Mouse (Mus musculus): Measurements from ENCODE around the gene 1700011L22Rik. TPM values are rescaled to one million over a fixed set of nuclear protein-coding genes. Genes with fewer than 3 reads are reported as not detected.

Gene 1700011L22Rik
- polyA plus RNA-seq, 1 experiment: not detected

GRCm38 (mm10) chr8:79165276-79165675, 83.1 kb downstream of the 1700011L22Rik start:
- H3K4me1 ChIP-seq (ENCODE audit: control insufficient read depth, insufficient read depth, insufficient read length, low read length): peaks cover 16% of the 10 kb centered on the region
- no peak overlapping the region for H3K4me3 ChIP-seq (ENCODE audit: insufficient read depth, low read depth, low read length)
- H3K27ac ChIP-seq (replicated peaks; ENCODE audit: low read depth, low read length): no peak overlapping the region

- Histone ChIP-seq H3K27ac (replicated peaks; ENCODE audit: low read depth, low read length) (no peak overlapping the region), H3K4me1 (ENCODE audit: control insufficient read depth, insufficient read depth, insufficient read length, low read length) (peaks cover 20% of the 10 kb centered on the region), H3K4me3 (ENCODE audit: insufficient read depth, low read depth, low read length) (no peak overlapping the region)
Measured at GRCm38 (mm10) chr8:79164336-79164735, 84.0 kb downstream of the 1700011L22Rik start.

DNA sequence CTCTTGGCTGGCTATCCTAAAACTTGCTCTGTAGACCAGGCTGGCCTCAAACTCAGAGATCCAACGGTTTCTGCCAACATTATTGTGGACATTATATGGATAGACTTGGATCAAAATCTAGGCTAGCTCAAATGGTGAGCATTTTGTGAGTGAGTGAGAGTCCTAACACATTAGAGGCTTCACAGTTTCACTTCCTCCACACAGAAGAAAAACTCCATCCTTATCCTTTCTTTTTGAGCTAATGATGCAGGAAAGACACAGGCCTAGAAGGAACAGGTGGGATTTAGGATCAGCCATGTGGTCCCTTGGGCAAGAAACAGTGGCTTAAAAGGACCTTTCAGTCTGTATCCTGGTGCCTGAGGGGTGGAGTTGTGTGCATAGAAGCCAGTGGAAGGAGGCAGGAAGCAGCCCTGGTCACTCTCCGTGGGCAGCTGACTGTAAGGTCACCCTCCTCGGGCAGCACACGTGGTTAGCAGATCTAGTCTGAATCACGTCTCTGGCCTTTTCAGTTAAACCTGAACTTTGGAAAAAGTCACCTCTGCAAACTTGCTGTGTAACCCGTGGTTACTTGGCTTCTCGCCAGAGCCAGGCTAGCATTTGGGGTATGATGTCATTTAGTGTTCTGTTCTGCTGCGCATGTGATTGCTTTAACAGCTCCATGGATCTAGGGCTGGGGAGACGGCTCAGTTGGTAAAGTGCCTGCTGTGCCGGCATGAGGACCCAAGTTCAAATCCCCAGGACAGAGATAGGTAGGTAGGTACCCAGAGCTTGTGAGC, 85.6 kb downstream of the 1700011L22Rik start:
- no peak overlapping the region for H3K4me3 ChIP-seq (ENCODE audit: insufficient read depth, low read depth, low read length)
- H3K4me1 ChIP-seq (ENCODE audit: control insufficient read depth, insufficient read depth, insufficient read length, low read length): peaks cover 20% of the 10 kb centered on the region
- H3K27ac ChIP-seq (replicated peaks; ENCODE audit: low read depth, low read length): peak overlapping the region; percentile 75

DNA sequence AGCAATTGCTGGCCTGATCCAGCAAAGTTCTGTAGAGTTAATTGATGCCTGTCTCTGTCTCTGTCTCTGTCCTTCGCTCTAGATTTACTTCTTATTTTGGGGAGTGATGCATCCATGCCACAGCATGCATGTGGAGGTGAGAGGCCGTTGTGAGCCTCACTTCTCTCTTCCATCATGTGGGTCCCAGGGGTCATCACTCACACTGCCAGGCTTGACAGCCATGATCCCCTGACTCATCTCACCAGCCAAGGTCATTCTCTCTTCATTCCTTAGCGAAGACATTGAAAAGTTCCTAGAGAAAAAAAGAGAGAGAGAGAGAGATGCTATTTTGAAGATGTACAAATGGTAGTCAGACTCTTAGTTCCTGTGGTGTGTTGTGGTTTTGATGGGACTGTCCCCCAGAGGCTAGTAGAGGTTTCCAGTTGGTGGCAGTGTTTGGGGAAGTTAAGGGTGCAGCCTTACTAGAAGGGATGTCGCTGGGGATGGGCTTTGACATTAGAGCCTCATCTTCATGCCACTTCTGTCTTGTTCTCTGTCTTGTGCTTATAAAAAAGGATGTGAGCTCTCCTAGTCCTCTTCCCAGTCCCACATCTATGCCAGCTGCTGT, 87.1 kb downstream of the 1700011L22Rik start:
- peak overlapping the region; percentile 16; the same call in 1 of the 2 replicates for H3K27ac ChIP-seq (replicated peaks; ENCODE audit: low read depth, low read length)
- peaks cover 20% of the 10 kb centered on the region for H3K4me1 ChIP-seq (ENCODE audit: control insufficient read depth, insufficient read depth, insufficient read length, low read length)
- H3K4me3 ChIP-seq (ENCODE audit: insufficient read depth, low read depth, low read length): no peak overlapping the region

Other genes with a start within 250 kb of the 1700011L22Rik start
- 3.6 and 5.0 TPM in 2 replicates for gene Zfp827, start 220.1 kb downstream of the 1700011L22Rik start, polyA plus RNA-seq (2012; ENCODE audit: insufficient read depth, insufficient read length, missing spikeins)
- gene Mmaa, start 46.4 kb upstream of the 1700011L22Rik start, polyA plus RNA-seq (2012; ENCODE audit: insufficient read depth, insufficient read length, missing spikeins): 71.0 and 71.4 TPM in 2 replicates
- gene Smad1, start 150.9 kb upstream of the 1700011L22Rik start, polyA plus RNA-seq (2012; ENCODE audit: insufficient read depth, insufficient read length, missing spikeins): 6.3 and 7.1 TPM in 2 replicates

Data from brown adipose tissue, adult 24 weeks (tissue).